Mouse (Mus musculus) right cerebral cortex, postnatal 14 days (tissue): ENCODE measurements around the gene Olfr721-ps1.

Experiments
- DNase-seq: peaks from one replicate; pipeline ENCODE4 v3.0.0; 2022

The Olfr721-ps1 gene

GRCm38 (mm10) chr14:14400998-14401397 lies at the start of gene Olfr721-ps1:
TSS of gene Olfr721-ps1 (plus strand) at chr14:14401298.
- no peak for DNase-seq

GRCm38 (mm10) chr14:14351721-14352590 lies 49.1 kb upstream of the Olfr721-ps1 start:
- peak; percentile 23 for DNase-seq

- no peak for DNase-seq
These were observed 48.5 kb upstream of the Olfr721-ps1 start for GRCm38 (mm10) chr14:14352606-14353005.

- DNase-seq, result no peak
These were observed 47.9 kb upstream of the Olfr721-ps1 start for GRCm38 (mm10) chr14:14353081-14353732.

GRCm38 (mm10) chr14:14353740-14354510 lies 47.2 kb upstream of the Olfr721-ps1 start:
- DNase-seq, result no peak

GRCm38 (mm10) chr14:14354511-14355359 lies 46.4 kb upstream of the Olfr721-ps1 start:
- no peak for DNase-seq

- DNase-seq, result no peak
These were observed 45.8 kb upstream of the Olfr721-ps1 start for GRCm38 (mm10) chr14:14355360-14355646.

- no peak for DNase-seq
These were observed 5.6 kb upstream of the Olfr721-ps1 start for GRCm38 (mm10) chr14:14395535-14395934.

GRCm38 (mm10) chr14:14436078-14436658 lies 35.1 kb downstream of the Olfr721-ps1 start:
- no peak for DNase-seq
